Mouse (Mus musculus): ENCODE measurements at regions not wholly inside any gene's neighbourhood (a gene's known extent, or its start where the extent isn't known, plus 50 kb on each side); places are given as distances from the start of the nearest gene placed in this dataset.

DNA sequence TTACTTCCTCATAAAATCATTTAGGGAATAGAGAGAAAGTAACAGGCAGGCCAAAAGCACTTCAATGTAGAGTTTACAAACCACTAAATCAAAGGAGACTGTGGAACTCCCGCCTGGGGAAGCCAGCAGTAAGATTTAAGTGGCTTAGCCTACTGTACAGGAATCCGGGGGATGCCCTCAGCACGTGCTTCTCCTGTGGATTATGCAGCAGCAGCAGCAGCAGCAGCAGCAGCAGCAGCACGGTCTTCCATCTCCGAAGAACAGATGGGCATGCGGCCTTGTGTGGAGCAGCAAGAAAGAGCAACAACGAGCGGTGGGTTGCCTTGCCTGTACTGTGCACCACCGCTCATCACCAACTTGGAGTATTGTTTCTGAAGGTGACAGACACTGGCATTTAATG is 314.9 kb downstream of the Cd83 start:
- TF ChIP-seq CTCF (IDR thresholded peaks at IDR 0.05; ENCODE audit: low read depth) (no peak), EP300 (optimal IDR thresholded peaks at IDR 0.05) (no peak)

Measured in stomach, postnatal 0 days (tissue).